Mouse (Mus musculus) right cerebral cortex, postnatal 25 days (tissue): Measurements from ENCODE around the gene Ralgps1.
"Not testable (repeated sequence)": the region's sequence is repeated elsewhere in the genome, so short reads cannot be mapped to it uniquely, and the experiment has no call there.

Source experiments
- DNase-seq: peaks from one replicate; pipeline ENCODE4 v3.0.0; 2022

Gene Ralgps1

DNA sequence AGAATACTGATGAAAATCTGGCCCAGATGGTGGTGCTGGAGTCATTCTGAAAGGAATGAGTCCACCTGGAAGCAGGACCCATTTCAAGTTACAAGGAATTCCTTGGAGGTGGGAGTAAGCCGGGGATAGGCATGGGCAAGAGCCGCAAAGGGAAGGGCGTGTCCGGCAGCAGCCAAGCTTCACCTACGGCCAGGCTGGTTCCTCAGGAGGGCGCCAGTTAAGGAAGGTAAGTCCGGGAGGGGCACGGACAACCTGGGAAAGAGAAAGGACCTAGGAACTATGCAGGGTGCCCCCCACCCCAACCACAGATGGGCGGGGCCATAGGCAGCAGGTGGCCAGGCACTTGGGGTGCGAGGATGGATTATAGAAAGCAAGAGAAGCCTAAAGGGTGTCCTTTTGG is 241.6 kb downstream of the Ralgps1 start:
- DNase-seq = no peak

GRCm38 (mm10) chr2:33129005-33129404 is 242.3 kb downstream of the Ralgps1 start:
- no peak for DNase-seq

DNA sequence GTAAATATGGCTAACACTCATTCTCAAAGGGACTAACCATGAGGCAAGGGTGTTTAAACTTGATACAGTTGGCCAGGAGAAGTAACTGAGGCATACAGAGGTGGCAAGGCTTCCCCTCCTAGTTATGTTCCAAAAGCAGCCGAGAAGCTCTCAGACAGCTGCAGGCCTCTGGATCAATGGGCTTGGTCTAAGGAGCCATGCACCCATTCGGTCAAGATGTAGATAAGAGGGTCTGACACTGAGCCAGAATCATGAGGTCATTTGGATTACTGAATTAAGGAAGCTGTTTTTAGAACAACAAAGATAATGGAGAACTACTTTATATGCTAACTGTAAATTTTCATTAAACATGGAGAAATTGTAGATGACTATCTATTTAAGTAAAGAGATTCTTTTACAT is 244.0 kb downstream of the Ralgps1 start:
- DNase-seq = no peak

GRCm38 (mm10) chr2:33122856-33123255 is 248.4 kb downstream of the Ralgps1 start:
- no peak for DNase-seq

- no peak for DNase-seq
Measured at GRCm38 (mm10) chr2:33100536-33100935, 270.8 kb downstream of the Ralgps1 start.

DNA sequence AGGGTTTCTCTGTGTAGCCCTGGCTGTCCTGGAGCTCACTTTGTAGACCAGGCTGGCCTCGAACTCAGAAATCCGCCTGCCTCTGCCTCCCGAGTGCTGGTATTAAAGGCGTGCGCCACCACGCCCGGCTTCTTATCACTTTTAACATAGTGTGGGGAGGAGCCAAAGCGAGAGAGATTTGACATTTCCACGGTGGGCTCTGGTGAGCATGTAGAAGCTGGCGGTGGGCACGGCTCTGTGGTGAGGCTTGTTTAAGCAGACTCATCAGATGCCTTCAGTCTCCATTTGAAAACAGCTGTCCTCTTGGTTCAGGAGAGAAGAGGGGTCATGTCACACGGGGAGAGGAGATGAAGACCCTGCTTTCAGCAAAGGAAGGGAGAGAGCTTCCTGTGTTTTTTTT is 274.0 kb downstream of the Ralgps1 start:
- DNase-seq = not testable (repeated sequence)

DNA sequence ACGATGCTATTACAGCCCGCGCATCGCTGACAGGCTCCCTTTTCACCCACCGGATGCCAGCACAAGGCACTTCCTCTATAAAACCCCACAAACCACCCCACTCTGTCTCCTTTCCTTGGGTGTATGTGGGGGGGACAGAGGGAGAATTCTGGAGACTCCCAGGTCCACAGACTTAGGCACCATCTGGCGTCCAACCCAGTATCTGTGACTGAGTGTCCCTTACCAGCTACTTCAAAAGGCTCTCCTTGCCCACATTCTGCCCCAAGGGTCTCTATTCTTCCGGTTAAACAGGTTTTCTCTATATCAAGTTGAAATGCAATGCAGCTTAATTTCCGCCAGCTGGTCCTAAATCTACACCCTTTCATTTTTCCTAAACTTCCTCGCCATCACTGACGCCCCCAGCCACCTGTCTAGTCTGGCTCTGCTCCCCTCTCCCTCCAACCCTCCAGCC is 276.0 kb downstream of the Ralgps1 start:
- DNase-seq = no peak

DNA sequence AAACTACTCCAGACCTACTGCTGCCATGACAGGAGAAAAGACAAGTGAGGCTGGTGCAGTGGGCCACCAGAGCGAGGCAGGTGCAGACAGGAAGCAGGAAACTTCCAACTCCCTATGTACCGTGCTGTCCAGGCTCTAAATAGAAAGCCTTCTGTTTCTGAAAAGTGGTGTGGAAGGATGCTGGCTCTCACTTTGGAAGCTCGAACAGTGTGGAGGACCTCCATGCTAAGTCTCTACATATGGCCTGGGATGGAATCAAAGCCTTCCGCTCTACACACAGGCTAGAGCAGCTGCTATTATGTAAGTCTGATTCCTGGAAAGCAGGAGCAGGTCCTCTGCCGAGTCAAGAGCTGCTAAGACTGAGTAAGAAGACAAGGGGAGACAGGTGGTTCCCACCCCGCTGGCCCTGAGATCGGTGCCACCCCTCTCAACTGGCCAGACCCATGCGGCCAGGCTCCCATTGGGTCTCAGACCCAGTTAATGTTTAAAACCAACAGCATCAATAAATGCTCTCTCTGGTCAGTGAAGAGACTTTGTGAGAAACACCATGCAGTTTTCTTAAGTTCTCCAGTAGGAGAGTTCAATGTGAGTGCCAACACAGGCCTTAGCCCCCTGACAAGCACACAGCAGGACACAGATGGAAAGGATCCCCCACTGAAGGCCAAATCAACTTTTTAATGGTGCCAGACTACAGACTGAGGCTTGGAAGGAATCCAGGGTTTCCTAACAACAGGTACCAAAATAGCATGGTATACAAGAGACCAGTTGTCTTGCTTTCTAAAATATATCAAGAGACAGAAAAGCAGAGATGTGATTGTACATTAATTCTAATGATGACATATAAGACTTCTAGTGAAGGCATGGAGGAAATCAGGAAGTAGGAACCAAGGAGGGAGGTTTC is 280.4 kb downstream of the Ralgps1 start:
- peak; percentile 51 for DNase-seq

DNA sequence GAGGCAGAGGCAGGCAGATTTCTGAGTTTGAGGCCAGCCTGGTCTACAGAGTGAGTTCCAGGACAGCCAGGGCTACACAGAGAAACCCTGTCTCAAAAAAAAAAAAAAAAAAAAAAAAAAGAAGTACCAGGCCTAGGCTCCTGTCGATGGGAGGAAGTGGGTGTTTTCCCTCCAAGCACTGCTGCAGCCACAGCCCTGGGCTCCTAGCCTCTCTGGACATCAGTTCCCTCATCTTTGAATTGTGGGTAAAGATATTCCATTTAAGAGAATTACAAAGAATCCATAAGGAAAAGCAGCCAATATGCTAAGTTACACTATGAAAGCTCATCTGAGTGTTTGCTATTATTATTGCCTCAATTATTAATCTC is 281.3 kb downstream of the Ralgps1 start:
- DNase-seq = not testable (repeated sequence)

DNA sequence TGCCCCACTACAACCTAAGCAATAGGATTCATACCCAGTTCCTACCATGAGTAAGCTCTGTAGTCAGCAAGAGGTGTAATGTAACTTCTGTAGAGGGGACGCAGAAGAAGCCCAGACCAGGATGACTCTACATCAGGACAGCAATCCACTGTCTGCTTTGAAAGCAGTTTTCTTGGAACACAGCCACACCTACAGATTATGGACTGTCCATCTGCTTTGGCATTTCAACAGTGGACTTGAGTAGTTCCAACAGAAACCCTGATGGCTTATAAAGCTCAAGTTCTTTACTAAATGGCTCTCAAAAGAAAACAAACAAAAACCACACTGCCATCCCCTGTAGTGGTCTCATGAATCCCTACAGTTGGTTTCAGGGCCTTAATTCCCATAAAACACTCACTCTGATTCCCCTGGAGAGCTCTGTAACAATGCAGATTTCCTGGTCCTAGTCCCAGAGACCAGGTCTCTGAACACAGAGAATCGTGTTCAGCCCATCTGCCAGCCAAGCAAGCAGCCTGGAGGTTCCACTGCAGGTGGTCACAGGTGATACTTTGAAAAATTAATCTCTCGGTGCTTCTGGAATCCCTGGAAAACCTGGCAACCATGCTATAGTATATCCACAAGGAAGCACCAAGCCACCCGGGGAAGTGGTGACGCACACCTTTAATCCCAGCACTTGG is 281.8 kb downstream of the Ralgps1 start:
- no peak for DNase-seq

GRCm38 (mm10) chr2:33086671-33087363 is 284.5 kb downstream of the Ralgps1 start:
- DNase-seq = no peak

- DNase-seq = no peak
Measured at GRCm38 (mm10) chr2:33086016-33086596, 285.2 kb downstream of the Ralgps1 start.

- no peak for DNase-seq
Measured at GRCm38 (mm10) chr2:33084221-33084620, 287.1 kb downstream of the Ralgps1 start.
